Mouse (Mus musculus) gastrocnemius, postnatal 36 days (tissue): Measurements from ENCODE around the gene Sox9. TPM values are rescaled to one million over a fixed set of nuclear protein-coding genes. Genes with fewer than 3 reads are reported as not detected.

Experiments
- DNase-seq, 2 experiments: peaks; one replicate each; pipeline ENCODE4 v3.0.0; 2022
- intact Hi-C: fragments of 180-260 bp; cut with DNase I; formaldehyde crosslinking; loops from one replicate; pipeline ENCODE4 v1.15.1; 2025
- long read RNA-seq, 2 experiments: library from polyadenylated mRNA; stranded (forward); transcript quantifications; one replicate each; pipeline ENCODE4 v2.0.0; 2021
- total RNA-seq, 2 experiments: library from RNA; stranded (reverse); gene quantifications; 2 replicates each; pipeline ENCODE4 v1.2.3; 2021

Sox9 gene
- total RNA-seq = 1 to 10 TPM; 2.2 to 2.4 TPM
- long read RNA-seq, experiment 1, partial matches to known transcripts = 0 of 1 reads
- long read RNA-seq, experiment 1, other reads (novel, unspliced or antisense) = 1 of 1 reads
- long read RNA-seq, experiment 2, partial matches to known transcripts = 0 of 1 reads
- long read RNA-seq, experiment 2, other reads (novel, unspliced or antisense) = 1 of 1 reads

DNA sequence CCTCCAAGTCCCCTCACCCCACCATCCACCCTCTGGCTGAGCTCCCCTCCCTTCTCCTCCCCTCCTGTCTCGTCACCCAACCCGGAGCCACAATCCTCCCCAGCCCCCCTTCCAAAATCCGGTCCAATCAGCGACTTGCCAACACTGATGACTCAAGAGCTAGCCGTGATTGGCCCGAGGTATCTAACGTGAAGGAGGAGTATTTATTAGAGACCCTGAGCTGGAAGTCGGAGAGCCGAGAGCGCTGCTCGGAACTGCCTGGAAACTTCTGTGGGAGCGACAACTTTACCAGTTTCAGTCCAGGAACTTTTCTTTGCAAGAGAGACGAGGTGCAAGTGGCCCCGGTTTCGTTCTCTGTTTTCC is at the start of gene Sox9:
Gene Sox9, plus strand, starts transcription at position 231 of the 363 bp plus-strand sequence.
- DNase-seq = peak in 1 of 2 experiments; percentile 77
- intact Hi-C loops = loop anchor here (5.0 kb wide), 1 partner anchor 1245 kb away; no protein-coding TSS in a partner anchor

DNA sequence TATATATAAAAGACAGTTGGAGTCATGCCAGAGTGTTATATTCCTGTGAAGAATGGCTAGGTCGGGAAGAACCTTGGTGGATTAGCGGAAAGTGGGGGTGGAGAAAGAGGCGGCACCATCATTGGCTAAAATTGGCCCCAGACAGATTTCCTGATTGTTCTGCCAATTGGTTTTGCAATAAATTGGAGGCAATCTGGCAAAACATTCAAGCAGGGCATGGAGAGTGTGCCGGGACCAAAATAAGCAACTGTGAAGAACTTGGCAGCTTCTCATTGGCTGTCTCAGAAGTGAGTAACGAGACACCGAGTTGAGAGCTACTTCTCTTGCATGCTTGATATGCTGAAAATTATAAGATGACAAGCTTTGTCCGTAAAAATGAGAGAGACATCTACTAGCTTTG is 49.6 kb upstream of the Sox9 start:
- no peak for DNase-seq
- intact Hi-C loops = no loop called here

DNA sequence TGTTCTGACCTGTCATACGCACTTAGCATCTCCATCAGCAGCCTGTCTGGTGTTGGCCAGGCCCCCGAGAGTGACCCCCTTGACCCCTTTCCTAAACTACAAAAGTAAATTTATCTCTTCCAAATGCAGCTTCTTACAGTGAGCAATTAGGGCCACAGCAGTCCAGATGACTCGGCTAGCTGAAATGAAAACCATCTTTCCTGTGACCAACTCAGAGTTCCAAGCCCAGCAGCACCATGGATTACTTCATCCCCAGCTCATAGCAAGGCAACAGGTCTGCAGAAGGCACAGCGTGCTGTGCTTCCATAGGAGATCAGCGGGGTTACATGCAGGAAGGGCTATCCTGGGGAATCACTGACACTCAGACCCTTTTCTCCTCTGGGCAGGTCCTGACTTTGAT is 45.0 kb upstream of the Sox9 start:
- intact Hi-C loops = no loop called here
- DNase-seq = no peak

- intact Hi-C loops = no loop called here
- DNase-seq = no peak
Observed at GRCm38 (mm10) chr11:112739681-112740080, 42.3 kb upstream of the Sox9 start.

- no peak for DNase-seq
- intact Hi-C loops = no loop called here
Observed at GRCm38 (mm10) chr11:112756516-112756915, 25.5 kb upstream of the Sox9 start.

DNA sequence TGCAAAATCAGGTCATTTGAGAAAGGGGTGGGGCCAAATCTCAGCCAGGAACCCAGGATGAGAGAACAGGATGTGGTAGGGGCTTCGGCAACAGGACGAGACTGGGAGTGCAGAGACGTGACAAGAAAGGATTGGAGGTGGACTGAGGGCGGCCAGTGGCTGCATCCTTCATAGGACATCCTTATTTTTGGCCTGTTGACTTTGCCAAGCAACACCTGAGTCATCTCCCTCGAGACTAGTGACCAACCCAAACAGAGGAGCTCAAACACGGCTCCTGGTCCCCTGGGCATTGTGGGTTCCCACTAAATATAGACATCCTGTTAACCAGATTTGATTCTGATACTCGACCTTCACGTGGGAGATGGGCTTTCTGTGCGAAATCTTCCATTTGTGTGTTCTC is 24.0 kb upstream of the Sox9 start:
- intact Hi-C loops = no loop called here
- DNase-seq = no peak

GRCm38 (mm10) chr11:112766956-112767355 is 15.1 kb upstream of the Sox9 start:
- intact Hi-C loops = no loop called here
- no peak for DNase-seq

GRCm38 (mm10) chr11:112767531-112768041 is 14.4 kb upstream of the Sox9 start:
- no peak for DNase-seq
- intact Hi-C loops = no loop called here

GRCm38 (mm10) chr11:112772791-112773355 is 9.2 kb upstream of the Sox9 start:
- intact Hi-C loops = no loop called here

DNA sequence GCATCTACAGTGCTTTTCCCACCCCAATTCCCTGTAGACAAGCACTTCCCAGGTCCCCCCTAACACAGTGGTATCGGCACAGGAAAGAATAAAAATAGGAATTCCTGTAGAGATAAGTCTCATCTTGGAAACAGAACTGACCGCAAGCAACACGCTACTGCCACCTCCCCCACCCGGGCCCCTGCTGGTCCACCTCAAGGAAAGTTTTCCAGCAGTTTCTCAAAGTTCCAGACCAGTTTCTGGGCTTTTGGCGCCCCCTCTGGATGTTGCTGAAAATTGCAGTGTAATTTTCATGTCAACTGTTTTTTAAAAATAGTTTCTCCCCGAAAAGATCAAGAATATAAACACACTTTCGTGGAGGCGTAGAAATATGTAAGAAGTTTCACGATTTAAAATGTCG is 2.3 kb upstream of the Sox9 start:
- no peak for DNase-seq
- intact Hi-C loops = loop anchor here (5.0 kb wide), 2 partner anchors 567 to 1242 kb away; no protein-coding TSS in a partner anchor

More at GRCm38 (mm10) chr11:112772791-112773355, 9.2 kb upstream of the Sox9 start:
- DNase-seq = no peak

GRCm38 (mm10) chr11:112780394-112780920 is 1.6 kb upstream of the Sox9 start:
- intact Hi-C loops = loop anchor here (5.0 kb wide), 1 partner anchor 1243 kb away; no protein-coding TSS in a partner anchor
- no peak for DNase-seq

DNA sequence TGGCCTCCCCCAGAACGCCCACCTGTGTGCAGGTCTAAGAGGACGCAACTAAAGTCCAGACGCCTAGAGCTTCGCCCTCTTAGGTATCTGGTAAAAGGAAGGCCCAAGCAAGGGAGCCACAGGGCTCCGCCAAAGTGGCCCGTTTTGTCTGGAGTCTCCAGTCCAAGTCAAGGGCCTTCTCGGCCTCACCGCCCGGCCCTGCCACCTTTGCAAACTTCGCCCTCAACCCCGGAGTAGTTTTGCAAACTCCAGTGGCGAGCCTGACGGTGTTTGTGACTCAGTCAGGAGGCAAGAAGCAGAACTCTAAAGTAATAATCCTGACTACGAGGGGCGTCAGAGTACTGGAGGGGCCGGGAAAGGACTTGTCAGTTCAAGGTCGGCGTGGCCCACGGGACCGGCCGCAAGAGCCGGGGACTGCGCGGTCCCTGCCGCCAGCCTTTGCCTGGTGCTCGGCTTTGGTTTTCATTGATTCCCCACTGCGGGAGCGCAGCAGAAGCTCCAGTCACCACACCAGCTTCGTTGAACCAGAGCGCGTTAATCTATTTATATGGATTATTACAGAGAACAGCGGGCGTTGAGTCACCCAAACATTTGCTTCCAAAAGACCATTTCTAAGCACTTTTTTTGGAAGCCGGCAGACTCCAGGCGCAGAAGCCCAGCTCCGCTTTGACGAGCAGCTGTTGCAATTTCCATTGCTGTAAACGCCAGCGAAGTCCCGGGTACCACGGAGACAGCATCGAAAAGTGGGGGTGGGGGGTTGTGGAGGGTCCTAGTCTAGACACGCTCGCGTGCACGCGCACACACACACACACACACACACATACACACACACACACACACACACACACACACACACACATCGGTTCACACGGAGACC is 751 bp upstream of the Sox9 start:
- intact Hi-C loops = loop anchor here (5.0 kb wide), 1 partner anchor 1244 kb away; no protein-coding TSS in a partner anchor
- peak; percentile 20 to 40 for DNase-seq

DNA sequence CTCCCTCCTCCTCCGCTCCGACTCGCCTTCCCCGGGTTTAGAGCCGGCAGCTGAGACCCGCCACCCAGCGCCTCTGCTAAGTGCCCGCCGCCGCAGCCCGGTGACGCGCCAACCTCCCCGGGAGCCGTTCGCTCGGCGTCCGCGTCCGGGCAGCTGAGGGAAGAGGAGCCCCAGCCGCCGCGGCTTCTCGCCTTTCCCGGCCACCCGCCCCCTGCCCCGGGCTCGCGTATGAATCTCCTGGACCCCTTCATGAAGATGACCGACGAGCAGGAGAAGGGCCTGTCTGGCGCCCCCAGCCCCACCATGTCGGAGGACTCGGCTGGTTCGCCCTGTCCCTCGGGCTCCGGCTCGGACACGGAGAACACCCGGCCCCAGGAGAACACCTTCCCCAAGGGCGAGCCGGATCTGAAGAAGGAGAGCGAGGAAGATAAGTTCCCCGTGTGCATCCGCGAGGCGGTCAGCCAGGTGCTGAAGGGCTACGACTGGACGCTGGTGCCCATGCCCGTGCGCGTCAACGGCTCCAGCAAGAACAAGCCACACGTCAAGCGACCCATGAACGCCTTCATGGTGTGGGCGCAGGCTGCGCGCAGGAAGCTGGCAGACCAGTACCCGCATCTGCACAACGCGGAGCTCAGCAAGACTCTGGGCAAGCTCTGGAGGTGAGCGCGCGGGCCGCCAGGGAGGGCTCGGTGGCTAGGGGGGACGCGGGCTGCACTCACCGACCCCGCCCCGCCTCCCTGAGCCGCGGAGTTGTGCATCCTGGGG is 515 bp downstream of the Sox9 start:
- intact Hi-C loops = loop anchor here (5.0 kb wide), 1 partner anchor 1245 kb away; no protein-coding TSS in a partner anchor

DNA sequence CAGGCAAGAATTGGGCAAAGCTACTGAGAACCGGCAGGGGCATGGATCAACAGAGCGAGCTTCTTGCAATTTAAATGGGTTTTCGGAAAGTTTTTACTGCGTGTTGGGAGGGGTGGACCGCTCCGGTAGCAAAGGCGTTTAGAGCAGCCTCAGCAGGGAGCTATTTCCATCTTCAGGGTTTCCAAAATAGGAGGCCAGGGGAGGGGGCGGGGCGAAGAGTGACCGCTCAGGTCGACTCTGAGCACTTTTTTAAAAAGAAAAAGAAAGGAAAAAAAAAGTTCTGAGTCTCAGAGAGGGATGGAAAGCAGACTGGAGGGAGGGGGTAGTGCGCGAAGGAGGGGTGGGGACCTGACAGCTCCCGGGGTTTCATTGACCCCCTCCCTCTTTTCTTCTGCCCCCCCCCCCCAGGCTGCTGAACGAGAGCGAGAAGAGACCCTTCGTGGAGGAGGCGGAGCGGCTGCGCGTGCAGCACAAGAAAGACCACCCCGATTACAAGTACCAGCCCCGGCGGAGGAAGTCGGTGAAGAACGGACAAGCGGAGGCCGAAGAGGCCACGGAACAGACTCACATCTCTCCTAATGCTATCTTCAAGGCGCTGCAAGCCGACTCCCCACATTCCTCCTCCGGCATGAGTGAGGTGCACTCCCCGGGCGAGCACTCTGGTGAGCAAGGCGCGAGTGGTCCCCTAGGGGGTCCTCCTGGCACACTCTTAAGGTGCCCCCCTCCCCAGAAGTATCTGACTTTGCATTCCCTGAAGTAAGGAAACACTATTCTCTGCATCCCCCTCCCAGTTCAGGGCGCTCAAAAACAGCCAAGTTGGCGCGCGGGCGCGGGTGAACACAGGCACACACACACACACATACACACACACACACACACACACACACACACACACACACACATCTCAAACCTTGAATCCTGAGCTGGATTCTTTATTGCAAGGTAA is 1.6 kb downstream of the Sox9 start:
- DNase-seq = no peak
- intact Hi-C loops = loop anchor here (2.0 to 5.0 kb wide), 2 partner anchors 383 to 1246 kb away; no protein-coding TSS in a partner anchor

More for the DNA sequence above, 515 bp downstream of the Sox9 start:
- peak in 1 of 2 experiments; percentile 66 for DNase-seq

- DNase-seq = no peak
- intact Hi-C loops = loop anchor here (2.0 to 5.0 kb wide), 2 partner anchors 382 to 1247 kb away; no protein-coding TSS in a partner anchor
Observed at GRCm38 (mm10) chr11:112784347-112784902, 2.4 kb downstream of the Sox9 start.

DNA sequence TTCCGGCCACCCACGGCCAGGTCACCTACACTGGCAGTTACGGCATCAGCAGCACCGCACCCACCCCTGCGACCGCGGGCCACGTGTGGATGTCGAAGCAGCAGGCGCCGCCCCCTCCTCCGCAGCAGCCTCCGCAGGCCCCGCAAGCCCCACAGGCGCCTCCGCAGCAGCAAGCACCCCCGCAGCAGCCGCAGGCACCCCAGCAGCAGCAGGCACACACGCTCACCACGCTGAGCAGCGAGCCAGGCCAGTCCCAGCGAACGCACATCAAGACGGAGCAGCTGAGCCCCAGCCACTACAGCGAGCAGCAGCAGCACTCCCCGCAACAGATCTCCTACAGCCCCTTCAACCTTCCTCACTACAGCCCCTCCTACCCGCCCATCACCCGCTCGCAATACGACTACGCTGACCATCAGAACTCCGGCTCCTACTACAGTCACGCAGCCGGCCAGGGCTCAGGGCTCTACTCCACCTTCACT is 2.9 kb downstream of the Sox9 start:
- DNase-seq = no peak
- intact Hi-C loops = loop anchor here (2.0 to 5.0 kb wide), 2 partner anchors 382 to 1248 kb away; no protein-coding TSS in a partner anchor

DNA sequence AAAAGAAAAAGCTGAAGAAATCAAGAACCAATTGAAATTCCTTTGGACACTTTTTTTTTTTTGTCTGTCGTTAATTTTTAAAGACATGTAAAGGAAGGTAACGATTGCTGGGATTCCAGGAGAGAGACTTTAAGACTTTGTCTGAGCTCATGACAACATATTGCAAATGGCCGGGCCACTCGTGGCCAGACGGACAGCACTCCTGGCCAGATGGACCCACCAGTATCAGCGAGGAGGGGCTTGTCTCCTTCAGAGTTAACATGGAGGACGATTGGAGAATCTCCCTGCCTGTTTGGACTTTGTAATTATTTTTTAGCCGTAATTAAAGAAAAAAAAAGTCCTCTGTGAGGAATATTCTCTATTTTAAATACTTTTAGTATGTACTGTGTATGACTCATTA is 3.6 kb downstream of the Sox9 start:
- intact Hi-C loops = loop anchor here (2.0 kb wide), 1 partner anchor 381 kb away; no protein-coding TSS in a partner anchor
- no peak for DNase-seq

GRCm38 (mm10) chr11:112786427-112786826 is 4.4 kb downstream of the Sox9 start:
- intact Hi-C loops = no loop called here
- DNase-seq = no peak
